Mouse (Mus musculus) small intestine, adult 2 months (tissue): ENCODE results near the gene Gdap1l1. TPM values are rescaled to one million over a fixed set of nuclear protein-coding genes. Genes with fewer than 3 reads are reported as not detected.

ENCODE experiments used
- H3K27ac ChIP-seq: fragments of 200-500 bp; 2 replicates; pipeline ENCODE4 v1.5.1; 2012; ENCODE audit warnings: low read depth, low read length, control low read depth, inconsistent platforms; ENCODE audit not compliant: insufficient read depth
- H3K27me3 ChIP-seq: fragments of 200-500 bp; 2 replicates; pipeline ENCODE4 v1.6.1; 2012; ENCODE audit warnings: mild to moderate bottlenecking, moderate library complexity, low read length, inconsistent platforms; ENCODE audit not compliant: control insufficient read depth, insufficient read depth
- H3K36me3 ChIP-seq: fragments of 200-500 bp; 2 replicates; pipeline ENCODE4 v1.6.1; 2012; ENCODE audit warnings: mild to moderate bottlenecking, low read length, control low read depth, inconsistent platforms; ENCODE audit not compliant: control insufficient read depth, insufficient read depth
- H3K4me1 ChIP-seq: fragments of 200-500 bp; 2 replicates; pipeline ENCODE4 v1.6.1; 2012; ENCODE audit warnings: low read length, inconsistent platforms, mixed read lengths; ENCODE audit not compliant: control insufficient read depth, insufficient read depth, insufficient read length
- H3K4me3 ChIP-seq: fragments of 200-500 bp; 2 replicates; pipeline ENCODE4 v1.5.1; 2012; ENCODE audit warnings: low read depth, mild to moderate bottlenecking, control low read depth, inconsistent platforms, low read length, moderate library complexity
- CTCF ChIP-seq: fragments of 200-500 bp; IDR thresholded peaks from 2 replicates; pipeline ENCODE4 v1.5.1; 2012; ENCODE audit warnings: low read depth, mild to moderate bottlenecking, control low read depth, inconsistent platforms, low read length, moderate library complexity, mixed read lengths; ENCODE audit not compliant: insufficient replicate concordance, insufficient read length; ENCODE audit errors: extremely low read depth
- POLR2A ChIP-seq: fragments of 200-500 bp; IDR thresholded peaks from 2 replicates; pipeline ENCODE4 v1.6.1; 2012; ENCODE audit warnings: low read depth, mild to moderate bottlenecking, control low read depth, inconsistent platforms, low read length, moderate library complexity
- WGBS: fragments of 180-500 bp; shearing (Covaris S2); methylation state at CpG from one replicate; pipeline ENCODE4 v1.1.7; 2018; 5-methylcytosine and 5-hydroxymethylcytosine counted together
- polyA plus RNA-seq: library from polyadenylated mRNA; depleted of rRNA; stranded (reverse); fragments of >200 nt; gene quantifications from 2 replicates; pipeline ENCODE4 v1.2.3, GENCODE M21; 2012; rRNA removed

The Gdap1l1 gene
- polyA plus RNA-seq: 0.85 and 1.6 TPM in 2 replicates

DNA sequence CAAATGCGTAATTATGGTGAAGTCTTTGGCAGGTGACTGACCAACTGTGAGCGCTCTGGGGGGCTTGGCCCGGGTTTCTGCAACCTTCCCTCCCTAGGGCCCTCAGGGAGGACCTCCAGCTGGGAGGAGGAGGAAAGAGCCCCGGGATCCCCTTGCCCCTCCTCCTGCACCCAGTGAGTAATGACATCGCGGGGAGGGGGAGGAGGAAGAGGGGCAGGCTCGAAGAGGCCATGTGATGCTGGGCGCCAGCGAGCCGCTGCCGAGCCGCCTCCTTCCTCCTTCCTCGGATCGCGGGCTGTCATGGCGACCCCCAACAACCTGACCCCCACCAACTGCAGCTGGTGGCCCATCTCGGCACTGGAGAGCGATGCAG lies at the start of gene Gdap1l1:
Gene Gdap1l1, plus strand, starts transcription at position 231 of the 373 bp plus-strand sequence.
- peak within 1 kb of the TSS; percentile 45 for H3K4me3 ChIP-seq
- TF ChIP-seq CTCF (no peak), POLR2A (no peak)
- peaks cover 10% of the 10 kb centered on the region for H3K4me1 ChIP-seq
- H3K27me3 ChIP-seq: peaks cover 20% of the 10 kb centered on the region
- no peaks in the 10 kb centered on the region for H3K36me3 ChIP-seq
- H3K27ac ChIP-seq: no peak within 1 kb of the TSS
- 4% methylated on average over 18 of the region's 18 CpGs for WGBS

DNA sequence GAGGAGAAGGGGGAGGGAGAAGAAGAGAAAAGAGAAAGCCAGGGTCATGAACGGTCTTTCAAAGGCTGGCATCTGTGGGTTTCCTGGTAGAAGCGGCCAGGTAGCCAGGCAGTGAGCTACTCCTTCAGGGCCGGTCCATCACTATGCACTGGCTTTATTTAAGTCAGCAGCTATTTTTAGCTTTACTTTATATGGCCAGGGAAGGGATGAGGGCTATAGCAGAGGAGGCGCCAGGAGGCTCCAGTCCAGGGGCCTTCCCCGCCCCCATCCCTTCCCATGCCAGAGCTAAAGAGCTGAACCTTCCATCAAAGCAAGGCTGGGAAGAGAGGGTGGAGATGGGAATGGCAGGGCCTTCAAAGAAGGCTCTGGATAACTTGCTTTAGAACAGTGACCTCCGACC lies 45.8 kb upstream of the Gdap1l1 start:
- H3K27me3 ChIP-seq: no peaks in the 10 kb centered on the region
- TF ChIP-seq CTCF (no peak), POLR2A (no peak)
- H3K36me3 ChIP-seq: no peaks in the 10 kb centered on the region
- H3K4me3 ChIP-seq: no peak overlapping the region
- no peaks in the 10 kb centered on the region for H3K4me1 ChIP-seq
- WGBS: 55% methylated on average over 6 of the region's 6 CpGs
- H3K27ac ChIP-seq: 0 out of 2 replicates have a peak overlapping the region, but pooled peaks have one; percentile 12

DNA sequence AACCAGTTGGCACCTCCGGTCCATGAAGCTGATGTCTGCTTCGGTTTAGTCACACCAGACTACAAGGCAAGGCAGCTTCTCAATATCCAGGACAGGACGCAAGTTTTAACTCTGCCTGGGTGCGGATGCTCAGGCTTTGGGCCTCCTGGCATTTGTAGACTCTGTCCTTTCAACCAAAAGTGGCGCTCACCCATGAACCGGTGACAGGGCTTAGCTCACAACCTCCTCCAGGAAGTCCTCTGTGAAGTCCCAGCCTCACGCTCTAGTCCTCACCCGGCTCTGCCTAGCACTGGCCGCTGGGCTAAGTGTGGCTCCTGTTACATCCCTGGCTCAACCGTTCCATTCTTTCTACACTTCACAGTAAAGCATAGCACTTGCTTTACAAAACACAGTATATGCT lies 45.0 kb upstream of the Gdap1l1 start:
- WGBS: 86% methylated on average over 10 of the region's 10 CpGs
- TF ChIP-seq CTCF (no peak), POLR2A (no peak)
- Histone ChIP-seq H3K27ac (no peak overlapping the region), H3K36me3 (no peaks in the 10 kb centered on the region), H3K4me1 (no peaks in the 10 kb centered on the region), H3K27me3 (no peaks in the 10 kb centered on the region), H3K4me3 (peak overlapping the region; percentile 24; the same call in 1 of the 2 replicates)

DNA sequence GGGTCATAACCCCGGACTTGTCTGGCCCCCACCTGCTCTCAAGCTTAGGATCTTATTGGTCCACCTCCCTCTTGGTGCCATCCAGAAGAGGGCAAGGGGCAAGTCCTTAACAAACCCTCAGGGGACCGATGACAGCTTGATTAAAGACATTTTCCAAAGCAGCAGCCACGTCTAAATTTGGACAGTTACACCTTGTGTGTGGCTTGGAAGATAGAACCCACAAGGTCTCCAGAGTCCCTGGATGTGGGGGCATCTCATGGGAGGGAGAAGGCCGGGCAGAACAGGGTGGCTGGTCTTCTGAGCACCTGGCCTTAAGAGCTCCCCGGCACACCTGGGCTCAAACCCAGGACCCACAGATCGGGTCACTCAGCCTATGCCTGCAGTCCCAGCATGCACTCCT lies 44.3 kb upstream of the Gdap1l1 start:
- H3K4me3 ChIP-seq: no peak overlapping the region; the same call in 1 of the 2 replicates
- H3K4me1 ChIP-seq: no peaks in the 10 kb centered on the region
- 57% methylated on average over 6 of the region's 6 CpGs for WGBS
- no peak for TF ChIP-seq CTCF
- no peak for TF ChIP-seq POLR2A
- H3K27me3 ChIP-seq: no peaks in the 10 kb centered on the region
- H3K36me3 ChIP-seq: no peaks in the 10 kb centered on the region
- no peak overlapping the region for H3K27ac ChIP-seq

DNA sequence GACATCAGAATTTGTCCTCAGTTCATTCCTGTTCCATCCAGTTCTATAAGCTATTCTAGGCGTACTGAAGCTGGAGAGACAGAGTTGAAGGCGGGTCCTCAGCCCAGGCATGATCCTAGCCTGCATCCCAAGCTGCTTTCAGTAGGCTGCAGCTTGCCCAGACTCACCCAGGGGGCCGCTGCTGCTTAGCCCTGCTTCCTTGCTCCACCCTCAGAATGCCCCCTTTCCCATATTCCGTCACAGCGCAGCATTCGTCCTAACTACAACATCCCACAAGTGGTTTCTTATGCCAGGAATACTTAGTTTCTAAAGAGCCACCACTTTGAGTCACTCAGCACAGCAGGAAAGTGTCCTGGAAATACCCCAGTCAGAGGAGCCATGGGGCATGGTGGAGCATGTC lies 43.3 kb upstream of the Gdap1l1 start:
- no peaks in the 10 kb centered on the region for H3K4me1 ChIP-seq
- TF ChIP-seq CTCF (no peak), POLR2A (no peak)
- H3K27me3 ChIP-seq: no peaks in the 10 kb centered on the region
- 55% methylated on average over 6 of the region's 6 CpGs for WGBS
- H3K27ac ChIP-seq: peak overlapping the region; percentile 5; the same call in 1 of the 2 replicates
- H3K4me3 ChIP-seq: no peak overlapping the region
- H3K36me3 ChIP-seq: no peaks in the 10 kb centered on the region

DNA sequence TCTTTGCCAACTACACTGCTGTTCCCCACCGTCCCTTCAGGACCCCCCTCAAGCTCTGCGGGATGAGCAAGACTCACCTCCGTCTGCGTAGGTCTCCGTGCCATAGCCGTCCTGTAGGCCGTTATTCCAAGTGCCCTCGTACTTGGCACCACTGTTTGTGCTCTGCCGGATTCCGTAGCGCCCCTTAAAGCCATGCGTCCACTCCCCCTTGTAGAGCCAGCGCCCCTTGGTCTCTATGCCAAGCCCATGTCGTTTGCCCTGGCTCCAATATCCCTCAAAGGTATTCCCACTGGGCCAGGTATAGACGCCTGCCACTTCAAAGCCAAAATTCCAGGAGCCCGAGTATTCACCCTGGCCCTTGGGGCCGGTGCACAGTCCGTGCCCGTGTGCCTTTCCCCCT lies 41.2 kb upstream of the Gdap1l1 start:
- peak overlapping the region; percentile 59 for H3K4me3 ChIP-seq
- no peaks in the 10 kb centered on the region for H3K36me3 ChIP-seq
- 83% methylated on average over 19 of the region's 19 CpGs for WGBS
- TF ChIP-seq CTCF: no peak
- TF ChIP-seq POLR2A: no peak
- no peaks in the 10 kb centered on the region for H3K27me3 ChIP-seq
- H3K27ac ChIP-seq: peak overlapping the region; percentile 27; the same call in 1 of the 2 replicates
- H3K4me1 ChIP-seq: no peaks in the 10 kb centered on the region

DNA sequence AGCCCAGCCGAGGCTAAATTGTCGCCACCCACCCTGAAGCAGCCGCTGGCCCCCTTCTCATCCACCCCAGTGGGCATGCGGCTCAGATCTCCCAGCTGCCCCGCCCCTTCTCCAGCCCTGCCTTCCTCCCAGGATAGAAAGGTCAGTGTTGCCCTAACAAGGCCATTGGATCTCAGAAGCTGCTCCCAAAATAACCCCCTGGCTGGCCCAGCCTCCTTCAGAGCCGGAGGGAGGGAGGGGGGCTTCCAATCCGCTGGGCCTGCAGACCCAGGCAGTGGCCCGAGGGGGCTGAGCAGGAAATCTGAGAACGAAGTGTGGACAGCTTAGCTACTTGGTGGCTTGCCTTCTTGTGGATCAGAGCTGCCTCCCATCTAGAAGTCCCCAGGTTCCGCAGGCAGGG lies 40.4 kb upstream of the Gdap1l1 start, which contains the start of gene Jph2:
Gene Jph2, minus strand, starts transcription at position 89 of the 400 bp plus-strand sequence.
- Histone ChIP-seq H3K36me3 (no peaks in the 10 kb centered on the region), H3K4me3 (peak within 1 kb of the TSS; percentile 59)
- TF ChIP-seq POLR2A (no peak), CTCF (no peak)

More for the DNA sequence above, 40.4 kb upstream of the Gdap1l1 start, which contains the start of gene Jph2:
- Histone ChIP-seq H3K27me3 (no peaks in the 10 kb centered on the region), H3K4me1 (no peaks in the 10 kb centered on the region), H3K27ac (peak within 1 kb of the TSS; percentile 56)
- 28% methylated on average over 10 of the region's 10 CpGs for WGBS
